Mouse (Mus musculus) thymus, adult 18-20 months (tissue): ENCODE data around the gene Crygs.
"Not testable (repeated sequence)": the region's sequence is repeated elsewhere in the genome, so short reads cannot be mapped to it uniquely, and the experiment has no call there.

Source experiments
- DNase-seq, 2 experiments: peaks; one replicate each; pipeline ENCODE4 v3.0.0; 2022; ENCODE audit warnings: mixed read lengths in 2 of 2

The Crygs gene

DNA sequence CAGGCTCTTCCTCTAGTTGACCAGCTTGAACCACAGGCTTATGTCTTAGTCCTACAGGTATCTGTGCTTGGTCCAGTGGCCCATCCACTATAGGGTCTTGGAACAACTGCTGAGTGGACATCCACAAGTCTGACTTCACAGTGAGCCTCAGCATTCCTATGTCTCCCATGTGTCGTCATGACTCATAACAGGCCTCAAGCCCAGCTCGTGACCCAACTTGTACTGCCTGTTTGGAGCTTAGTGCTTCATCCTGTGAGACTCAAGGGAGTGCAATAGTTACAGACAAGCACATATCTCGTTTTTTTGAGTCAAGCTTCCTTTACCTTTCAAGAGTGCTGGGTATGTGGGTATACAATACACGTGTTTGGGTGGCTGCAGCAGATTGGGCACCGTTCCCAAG lies 28.7 kb downstream of the Crygs start:
- DNase-seq = no peak

DNA sequence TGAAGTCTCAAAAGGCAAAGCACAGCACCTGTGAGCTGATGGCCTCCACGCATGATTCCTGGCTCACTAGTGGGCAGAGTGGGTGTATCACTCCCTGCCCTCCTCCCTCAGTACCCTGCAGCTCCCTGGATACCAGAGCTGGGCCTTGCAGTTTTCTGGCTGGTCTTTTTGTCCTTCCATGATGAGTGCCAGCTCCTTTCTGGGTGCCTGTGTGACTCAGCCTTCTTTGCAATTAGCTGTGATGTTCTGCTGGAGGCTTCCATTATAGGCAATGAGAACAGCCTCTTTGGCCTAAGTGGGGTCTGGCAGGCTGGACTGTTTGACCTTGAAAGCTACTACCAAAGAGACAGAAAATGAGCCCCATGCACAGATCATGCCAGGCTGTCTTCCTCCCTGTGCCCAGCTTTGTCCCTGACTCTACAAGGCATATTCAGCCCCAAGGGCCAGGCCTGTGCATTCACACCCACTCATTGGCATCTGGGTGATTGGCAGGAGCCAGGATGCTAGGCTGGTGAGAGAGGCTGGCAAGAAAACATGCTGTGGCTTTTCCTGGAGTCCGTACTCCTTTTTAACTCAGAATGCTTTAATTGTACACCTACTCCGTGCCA lies 32.0 kb downstream of the Crygs start:
- DNase-seq = no peak

DNA sequence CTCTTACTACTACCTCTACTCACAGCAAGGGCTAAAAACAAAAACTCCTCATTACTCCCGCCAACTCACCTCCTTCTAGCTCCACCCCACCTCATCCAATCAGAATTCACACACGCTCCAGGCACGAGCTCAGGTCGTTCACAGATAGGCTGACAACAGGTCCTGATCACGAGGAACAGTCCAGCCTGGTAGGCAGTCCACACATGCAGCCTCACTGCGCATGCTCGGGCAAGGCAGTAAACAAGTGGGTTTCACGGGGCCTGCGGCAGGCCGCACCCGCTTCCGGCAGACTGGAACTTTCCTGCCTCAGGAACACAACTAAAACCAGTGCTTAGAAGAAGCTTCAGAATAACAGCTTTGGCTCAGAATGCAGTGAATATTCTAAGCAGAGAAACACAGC lies 33.1 kb downstream of the Crygs start:
- DNase-seq = not testable (repeated sequence)

DNA sequence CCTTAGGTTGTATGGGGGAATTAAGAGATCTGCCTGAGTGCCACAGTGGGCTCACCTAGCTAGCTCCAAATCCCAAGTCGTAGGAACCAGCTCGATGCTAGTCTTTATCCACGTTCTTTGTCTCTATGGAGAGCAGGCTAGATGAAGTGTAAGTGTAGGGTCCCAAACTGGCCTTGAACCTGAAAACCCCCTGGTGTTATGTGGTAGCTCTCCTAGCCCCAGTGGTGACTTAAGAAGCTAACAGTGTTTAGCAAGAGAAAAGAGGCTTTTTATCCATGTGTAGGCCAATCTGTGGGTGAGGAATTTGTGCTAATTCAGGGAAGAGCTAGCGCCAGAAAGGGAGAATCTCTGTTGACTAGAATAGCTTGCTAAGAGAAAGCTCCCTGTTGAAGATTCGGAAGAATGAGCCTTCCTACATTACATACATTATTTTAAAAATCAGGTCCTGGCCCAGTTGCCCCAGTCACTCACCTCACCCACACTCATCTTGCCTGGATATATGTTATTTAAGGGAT lies 35.8 kb downstream of the Crygs start:
- DNase-seq = no peak

DNA sequence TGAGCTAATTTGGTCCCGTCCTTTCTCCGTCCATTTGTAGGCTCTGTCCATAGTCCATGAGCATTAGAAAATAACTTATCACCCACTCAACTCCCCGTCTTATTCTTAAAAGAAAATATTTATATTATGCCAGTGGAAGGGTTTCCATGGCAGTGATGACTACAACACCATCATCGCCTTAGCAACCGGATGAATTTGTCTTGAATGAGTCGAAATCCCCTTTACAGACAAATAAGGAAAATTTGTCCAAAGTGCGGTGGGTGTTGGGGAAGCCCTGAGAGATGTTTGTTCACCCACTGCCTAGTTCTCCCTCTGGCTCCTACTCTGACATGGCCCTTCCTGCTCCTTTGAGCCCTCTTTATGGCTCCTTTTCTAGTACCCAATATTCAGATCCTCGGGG lies 42.7 kb downstream of the Crygs start:
- DNase-seq = no peak

DNA sequence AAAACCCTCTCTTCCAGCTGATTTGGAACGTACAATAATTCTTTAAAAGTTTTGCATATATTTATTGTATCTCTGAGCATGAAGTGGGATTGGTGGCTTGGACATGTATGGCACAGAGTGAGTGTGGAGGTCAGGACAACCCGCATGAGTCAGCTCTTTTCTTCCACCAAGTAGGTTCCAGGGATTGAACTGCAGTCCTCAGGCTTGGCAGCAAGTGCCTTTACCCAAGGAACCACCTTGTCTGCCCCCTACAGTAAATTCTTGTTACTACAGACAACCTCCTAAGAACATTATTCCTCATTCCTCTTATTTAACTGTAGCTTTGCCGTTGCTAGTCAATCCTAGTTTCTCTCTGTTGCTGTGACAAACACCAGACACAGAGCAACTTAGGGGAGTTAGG lies 44.0 kb downstream of the Crygs start:
- no peak for DNase-seq

DNA sequence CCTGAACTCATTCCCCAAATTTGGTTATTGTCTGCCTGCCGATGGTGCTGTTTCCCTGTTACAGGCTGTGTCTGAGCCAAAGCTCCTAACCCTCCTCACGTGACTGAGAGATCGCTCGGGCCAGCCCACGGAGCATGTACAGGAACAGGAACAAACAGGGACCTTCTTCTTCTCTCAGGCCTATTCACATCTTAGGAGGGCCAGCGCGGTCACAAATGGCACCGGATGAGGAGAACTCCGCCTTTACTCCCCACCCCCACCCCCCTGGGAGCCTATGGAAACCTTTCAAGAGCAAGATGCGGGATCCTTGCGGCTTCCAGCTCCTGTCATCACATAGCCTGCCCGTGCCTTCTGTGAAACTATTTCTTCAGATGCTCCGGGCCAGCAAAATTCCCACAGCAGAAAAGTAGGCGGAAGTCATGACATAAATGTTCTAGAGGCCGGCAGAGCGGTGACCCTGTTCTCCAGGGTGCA lies 44.6 kb downstream of the Crygs start:
- no peak for DNase-seq

DNA sequence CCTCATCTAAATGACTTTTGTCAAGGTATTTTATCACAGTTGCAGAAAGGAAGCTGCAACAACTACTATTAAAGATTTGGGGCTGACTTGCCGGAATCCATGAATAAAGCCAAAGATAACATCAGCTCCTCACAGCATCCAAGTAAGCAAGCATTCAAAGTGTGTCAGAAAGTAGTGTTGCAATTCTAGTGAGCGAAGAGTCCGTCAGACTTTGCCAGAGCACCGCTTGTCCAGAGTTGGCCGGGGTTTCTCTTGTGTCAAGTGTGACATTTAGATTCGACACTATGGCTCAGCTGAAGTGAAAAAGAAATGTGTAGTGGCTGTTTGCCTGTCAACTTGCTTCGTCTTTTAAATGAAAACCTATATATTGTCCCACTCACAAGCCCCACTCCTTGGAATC lies 45.8 kb downstream of the Crygs start:
- no peak for DNase-seq
